Mouse (Mus musculus) bone marrow, adult 2 months (tissue): Measurements from ENCODE around the gene Hoxa9.

ENCODE experiments used
- CTCF ChIP-seq: fragments of 200-500 bp; IDR thresholded peaks from 2 replicates; pipeline ENCODE4 v1.5.1; 2011; ENCODE audit warnings: low read length, control low read depth; ENCODE audit not compliant: control insufficient read depth, insufficient read depth
- POLR2A ChIP-seq: fragments of 200-500 bp; IDR thresholded peaks from 2 replicates; pipeline ENCODE4 v1.6.1; 2011; ENCODE audit warnings: low read depth, mild to moderate bottlenecking, control low read depth, low read length, borderline replicate concordance; ENCODE audit not compliant: control insufficient read depth

GRCm38 (mm10) chr6:52223939-52224760 lies 6.7 kb downstream of the Hoxa9 start:
- TF ChIP-seq POLR2A (no peak), CTCF (no peak)
